Mouse (Mus musculus) ovary, postnatal 10 days (tissue): ENCODE data around the gene Lgals9.

Source experiments
- DNase-seq: peaks from one replicate; pipeline ENCODE4 v3.0.0; 2022; ENCODE audit warnings: low spot score

Gene Lgals9

DNA sequence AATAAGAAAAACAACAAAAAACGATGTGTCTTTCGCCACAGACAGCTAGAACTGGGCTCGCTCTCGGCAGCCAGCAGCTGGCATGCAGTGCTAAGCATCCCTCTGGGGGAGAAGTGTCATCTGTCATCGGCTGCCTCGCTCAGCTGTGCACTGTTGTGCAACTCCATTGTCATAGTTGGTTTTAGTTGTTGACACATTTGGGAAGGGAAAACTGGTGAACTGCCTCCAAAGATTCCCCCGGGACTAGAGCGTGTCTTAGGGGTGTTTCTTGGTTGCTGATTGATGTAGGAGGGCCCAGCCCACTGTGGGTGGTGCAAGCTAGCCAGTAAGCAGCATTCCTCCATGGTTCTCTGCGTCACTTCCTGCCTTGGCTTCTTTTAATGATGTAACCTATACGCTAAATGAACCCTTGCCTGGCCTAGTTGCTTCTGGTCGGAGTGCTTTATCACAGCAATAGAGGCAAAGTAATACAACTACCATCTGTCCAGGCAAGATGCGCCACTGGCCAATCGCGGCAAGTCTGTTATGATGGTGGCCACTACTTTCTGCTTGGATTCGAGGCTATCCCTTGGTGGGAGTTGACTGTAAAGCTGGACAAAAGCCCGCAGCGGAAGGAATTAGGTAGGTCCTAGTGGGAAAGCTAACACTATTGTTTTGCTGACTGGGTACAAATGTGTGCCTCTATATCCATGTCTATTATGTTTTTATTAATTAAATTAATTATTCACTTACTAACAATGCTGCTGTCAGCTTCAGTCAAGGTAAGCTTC, 11.2 kb downstream of the Lgals9 start:
- DNase-seq, result no peak

DNA sequence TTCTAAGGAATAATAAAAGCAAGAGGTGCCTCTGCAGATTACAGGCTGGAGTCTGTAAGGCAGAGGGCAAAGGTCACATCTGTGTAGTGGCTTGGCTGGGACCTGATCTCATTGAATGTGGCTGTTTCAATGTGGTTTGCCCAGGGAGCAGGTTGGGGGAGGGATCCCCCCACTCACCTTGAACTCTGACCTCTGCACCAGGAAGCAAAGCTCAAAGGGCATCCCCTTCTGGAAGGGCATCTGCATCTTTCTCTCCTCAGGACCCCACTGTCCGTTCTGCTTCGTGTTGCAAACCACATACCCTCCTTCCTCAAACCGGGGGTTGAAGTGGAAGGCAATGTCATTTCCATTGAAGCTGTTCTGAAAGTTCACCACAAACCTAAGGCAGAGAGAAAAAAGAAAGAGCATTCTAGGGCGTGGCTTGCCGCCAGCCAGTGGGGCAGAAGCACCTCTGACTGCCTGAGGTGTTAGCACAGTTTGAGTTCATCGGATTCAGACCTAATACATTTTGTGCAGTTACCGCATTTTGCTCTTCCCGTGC, 11.9 kb downstream of the Lgals9 start:
- DNase-seq, result no peak

DNA sequence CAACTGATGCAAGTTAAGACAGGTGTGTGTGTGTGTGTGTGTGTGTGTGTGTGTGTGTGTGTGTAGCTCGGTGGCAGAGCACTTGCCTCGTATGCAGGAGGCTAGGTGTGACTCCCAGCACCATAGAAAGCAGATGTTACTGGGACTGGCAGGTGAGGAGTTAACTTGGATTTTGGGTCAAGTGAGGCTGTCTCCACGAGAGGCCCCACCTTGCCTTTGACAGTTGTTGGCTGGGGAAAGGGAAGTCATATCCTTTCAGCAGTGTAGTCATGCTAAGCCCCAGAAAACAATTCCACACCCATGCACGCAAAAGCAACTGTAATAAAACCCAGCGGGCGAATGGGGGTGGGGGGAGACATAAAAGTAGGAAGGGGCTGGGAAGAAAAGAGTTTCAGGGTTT, 12.4 kb downstream of the Lgals9 start:
- DNase-seq, result no peak

DNA sequence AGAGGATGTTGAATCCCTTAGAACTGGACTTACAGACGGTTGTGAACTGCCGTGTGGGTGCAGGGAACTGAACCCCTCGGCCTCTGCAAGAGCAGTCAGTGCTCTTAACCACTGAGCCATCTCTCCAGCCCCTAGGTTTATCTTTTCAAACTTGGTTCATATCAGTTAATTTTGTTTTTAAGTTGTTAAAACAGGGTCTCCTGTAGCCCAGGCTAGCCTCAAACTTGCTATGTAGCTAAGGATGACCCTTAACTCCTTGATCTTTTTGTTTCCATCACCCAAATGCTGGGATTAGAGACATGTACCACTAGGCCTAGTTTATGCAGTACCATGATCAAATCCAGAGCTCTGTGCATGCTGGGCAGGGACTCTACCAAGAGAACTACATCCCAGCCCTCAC, 13.0 kb downstream of the Lgals9 start:
- no peak for DNase-seq

DNA sequence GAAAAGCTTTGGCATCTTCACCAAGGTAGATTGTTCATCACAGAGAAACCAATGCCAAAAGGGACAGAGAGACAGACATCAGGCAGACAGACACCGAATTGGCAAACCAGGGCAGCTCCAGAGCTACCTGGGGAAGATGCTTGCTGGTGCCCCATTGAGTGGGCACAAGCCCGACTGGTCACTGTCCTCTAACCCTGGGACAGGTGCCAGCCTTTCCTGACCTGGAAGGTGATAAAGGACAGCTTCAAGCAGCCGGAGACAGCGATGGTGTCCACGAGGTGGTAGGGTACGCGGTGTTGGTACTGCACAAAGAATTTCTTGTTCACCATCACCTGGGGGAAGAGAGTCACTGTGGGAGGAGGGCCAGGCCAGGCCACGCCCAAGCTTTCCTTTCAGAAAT, 13.7 kb downstream of the Lgals9 start:
- no peak for DNase-seq

DNA sequence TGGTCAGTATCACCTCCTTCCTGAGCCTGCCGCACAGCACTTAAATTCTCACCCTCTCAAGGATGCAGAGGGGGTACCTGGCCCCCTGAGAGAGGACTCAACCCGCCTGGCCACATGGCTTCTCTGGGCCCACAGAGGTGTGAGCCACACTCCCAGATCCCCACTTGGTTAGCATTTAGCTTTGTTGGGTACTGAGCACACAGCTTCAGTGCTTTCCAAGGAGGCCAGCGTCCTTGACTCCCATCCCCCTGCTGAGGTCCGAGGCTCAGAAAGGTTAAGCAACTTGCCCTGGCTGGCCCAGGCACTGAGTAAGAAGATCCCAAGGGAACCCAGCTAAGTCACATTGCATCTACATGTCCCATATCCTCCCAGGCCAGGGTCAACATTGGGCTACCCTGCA, 16.6 kb downstream of the Lgals9 start:
- DNase-seq, result no peak

DNA sequence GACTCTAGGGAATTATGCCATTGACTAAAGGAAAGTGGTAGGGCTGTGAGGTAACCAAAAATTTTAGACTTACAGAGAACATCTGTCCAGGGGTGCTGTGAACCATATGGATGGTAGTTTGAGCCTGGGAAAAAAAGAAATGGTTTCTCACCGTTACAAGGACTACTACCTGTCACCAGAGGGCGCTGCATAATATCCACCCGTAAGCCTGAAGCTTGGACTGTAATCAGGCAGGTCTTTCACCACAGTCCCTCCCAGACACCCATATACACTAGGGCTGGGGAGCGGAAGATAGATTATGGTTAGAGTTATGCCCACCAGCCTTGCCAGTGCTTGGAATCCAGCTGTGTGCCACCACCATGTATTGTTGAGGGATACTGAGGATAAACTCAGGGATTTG, 17.4 kb downstream of the Lgals9 start:
- DNase-seq, result no peak

DNA sequence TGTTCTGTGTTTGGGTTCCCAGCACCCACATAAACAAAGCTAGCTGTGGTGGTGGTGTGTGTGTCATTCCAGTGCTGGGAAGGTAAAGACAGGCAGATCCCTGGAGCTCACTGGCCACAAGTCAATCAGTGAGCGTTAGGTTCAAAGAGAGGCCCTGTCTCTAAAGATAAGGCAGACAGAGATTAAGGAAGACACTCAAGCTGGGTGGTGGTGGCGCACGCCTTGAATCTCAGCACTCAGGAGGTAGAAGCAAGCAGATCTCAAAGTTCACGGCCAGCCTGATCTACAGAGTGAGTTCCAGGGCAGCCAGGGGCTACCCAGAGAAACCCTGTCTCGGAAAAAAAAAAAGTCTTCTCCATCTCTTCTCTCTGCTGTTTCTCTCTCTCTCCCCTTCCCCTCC, 23.5 kb downstream of the Lgals9 start:
- no peak for DNase-seq

DNA sequence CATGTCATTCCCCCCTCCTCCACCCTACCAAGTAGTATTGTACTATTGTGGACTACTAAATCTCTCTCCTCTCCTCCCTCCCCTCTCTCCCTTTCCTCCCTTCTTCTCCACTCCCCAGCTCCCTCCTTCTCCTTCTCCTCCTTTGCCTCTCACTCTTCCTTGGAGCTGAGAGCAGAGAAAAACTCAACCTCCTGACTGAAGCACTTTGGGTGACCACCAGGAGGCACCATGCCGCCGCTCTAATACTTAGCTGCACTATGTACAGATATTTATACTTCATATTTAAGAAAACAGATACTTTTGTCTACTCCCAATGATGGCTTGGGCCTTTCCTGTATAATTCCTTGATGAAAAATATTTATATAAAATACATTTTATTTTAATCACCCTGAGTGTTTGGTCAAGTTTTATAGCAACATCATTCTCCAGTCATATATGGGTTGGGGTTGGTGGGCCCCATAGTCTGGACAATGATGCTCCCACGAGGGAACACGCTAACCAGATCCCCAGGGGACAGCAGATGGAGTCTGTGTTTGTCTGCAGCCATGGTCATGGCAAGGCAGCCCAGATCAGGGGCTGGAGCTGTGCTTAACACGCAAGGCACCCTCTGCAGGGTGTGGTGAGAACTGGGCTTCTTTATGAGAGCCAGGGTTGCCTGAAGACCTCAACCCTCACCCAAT, 24.8 kb downstream of the Lgals9 start:
- no peak for DNase-seq

DNA sequence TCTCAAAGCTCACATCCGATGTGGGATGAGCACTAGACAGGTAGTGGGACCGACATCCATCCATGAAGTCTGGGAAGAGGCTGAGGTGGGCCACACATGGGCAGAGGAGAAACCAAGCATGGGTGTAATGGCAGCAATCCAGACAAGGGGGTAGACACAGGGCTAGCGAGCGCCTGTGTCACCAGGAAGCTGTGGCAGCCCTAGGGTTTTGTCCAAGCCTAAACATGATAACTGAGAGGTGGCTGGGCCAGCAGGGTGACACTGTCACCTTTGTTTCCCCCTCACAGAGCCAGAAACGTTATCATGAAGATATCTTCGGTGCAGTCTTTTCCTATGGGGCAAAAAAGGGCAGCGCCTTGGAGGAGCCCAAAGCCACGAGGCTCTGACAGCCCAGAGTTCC, 25.4 kb downstream of the Lgals9 start:
- DNase-seq, result no peak

DNA sequence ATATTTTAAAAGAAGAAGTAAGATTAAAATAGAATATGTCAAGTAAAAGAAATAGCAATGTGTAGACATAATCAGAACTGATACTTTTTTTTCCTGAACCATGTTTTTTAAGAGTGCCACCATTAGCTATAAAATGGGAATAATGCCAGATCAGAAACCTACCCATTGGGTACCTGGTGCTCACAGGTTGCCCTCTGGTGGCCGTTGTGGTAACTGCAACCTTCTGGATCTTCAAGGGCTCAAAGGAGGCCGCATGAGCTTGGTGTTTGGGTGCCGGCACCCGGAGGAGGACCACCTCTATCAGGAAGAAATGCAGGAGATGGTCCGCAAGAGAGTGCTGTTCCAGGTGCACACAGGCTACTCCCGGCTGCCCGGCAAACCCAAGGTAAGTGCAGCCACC, 28.5 kb downstream of the Lgals9 start:
- peak; percentile 48 for DNase-seq

DNA sequence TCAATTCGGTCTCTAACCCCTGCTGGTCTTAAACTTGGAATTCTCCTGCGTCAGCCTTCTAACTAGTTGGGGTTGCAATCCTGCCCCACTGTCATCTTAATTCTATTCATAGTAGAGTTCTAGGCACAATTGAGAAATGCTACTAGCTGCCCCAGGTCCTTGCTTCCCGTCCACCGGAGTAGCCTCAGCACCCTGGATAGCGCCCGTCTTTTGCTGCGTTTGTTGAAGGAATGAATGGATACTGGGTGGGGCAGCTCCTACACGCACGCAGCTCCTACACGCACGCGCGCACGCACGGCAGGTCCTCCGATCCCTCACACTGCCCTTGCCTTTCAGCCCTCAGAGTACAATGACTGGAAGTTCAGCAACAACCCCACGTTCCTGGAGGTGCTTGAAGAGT, 32.3 kb downstream of the Lgals9 start:
- DNase-seq, result no peak

DNA sequence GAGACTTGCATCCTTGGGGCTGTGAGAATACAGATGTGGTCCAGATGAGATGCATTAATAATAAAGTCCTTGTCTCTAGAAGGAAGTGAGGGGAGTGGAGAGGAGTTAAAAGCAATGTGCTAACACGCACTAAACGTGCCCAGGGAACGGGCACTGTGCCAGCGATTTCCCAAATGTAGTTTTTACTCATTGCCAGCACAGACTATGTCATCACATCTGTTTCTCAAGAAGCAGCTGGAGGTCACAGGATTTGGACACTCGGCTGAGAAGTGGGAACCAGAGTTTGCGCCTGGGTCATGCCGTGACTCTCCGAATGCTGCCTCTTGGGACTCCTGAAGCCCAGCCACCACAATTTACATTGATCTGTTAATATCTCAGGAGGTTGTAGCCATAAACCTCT, 34.4 kb downstream of the Lgals9 start:
- no peak for DNase-seq

DNA sequence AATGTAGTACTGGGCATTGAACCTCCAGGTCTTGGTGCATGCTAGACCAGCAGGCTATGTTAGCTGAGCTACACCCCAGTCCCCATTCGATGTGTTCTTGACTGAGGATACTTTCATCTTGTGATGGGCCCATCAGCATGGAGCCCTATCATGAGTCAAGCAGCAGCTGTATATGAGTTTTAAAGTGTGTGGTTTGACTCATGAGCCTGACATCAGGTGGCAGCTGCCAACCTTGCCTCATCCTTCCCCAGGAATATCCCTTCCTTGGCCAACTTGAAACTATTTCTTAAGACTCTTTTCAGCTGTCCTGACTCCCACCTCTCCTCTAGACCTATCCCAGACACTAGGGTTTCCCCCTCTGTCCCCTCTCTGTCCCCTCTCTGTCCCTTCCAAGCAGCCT, 41.7 kb downstream of the Lgals9 start:
- no peak for DNase-seq

DNA sequence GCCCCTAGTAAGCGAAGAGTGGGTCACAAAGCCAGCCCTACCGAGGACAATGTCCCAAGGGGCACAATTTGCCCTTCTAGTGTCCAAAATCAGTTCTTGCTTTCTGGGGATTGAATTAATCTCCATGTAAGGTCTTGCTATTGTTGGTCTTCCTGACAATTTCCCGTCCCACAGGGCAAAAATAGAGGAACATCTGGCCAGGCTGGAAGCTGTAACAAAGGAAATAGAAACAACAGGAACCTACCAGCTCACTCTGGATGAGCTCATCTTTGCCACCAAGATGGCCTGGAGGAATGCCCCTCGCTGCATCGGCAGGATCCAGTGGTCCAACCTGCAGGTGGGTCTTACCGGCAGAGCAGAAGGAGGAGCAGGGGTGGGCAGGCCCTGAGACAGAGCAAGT, 49.6 kb downstream of the Lgals9 start:
- no peak for DNase-seq

DNA sequence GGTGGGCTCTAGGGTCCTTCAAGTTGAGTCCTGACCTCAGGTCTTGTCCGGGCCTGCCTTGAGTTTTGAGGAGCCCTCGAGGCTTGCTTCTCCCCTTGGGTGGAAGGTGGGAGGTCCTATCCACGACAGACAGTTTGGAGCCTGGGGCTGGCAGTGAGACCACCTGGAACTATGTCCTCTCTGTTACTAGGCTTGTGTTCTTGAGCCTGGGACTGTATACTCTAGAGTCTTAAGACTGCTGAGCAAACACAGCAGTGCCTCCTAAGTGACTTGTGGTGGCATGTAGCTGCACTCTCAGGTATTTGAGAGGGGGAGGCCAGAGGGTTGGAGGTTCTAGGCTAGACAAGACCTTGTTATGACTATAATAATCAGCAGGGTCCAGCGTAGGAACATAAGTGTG, 50.0 kb downstream of the Lgals9 start:
- DNase-seq, result no peak

DNA sequence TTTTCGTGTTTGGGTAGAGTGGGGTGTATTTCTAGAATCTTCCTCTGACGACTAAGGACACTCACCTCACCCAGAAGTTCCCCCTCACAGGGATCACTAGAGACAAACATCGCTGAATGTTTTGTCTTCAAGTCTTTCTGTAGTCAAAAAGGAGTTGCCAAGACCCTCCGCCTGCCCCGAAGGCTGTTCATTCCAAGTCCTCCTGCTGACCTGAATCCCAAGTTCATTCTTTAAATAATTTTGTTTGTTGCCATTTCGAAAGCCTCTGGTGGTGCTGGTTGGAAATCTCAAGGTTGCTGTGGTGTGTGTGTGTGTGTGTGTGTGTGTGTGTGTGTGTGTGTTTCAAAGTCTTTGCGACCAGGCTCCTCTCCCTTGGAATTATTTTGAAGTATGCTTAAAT, 50.4 kb downstream of the Lgals9 start:
- DNase-seq, result no peak

DNA sequence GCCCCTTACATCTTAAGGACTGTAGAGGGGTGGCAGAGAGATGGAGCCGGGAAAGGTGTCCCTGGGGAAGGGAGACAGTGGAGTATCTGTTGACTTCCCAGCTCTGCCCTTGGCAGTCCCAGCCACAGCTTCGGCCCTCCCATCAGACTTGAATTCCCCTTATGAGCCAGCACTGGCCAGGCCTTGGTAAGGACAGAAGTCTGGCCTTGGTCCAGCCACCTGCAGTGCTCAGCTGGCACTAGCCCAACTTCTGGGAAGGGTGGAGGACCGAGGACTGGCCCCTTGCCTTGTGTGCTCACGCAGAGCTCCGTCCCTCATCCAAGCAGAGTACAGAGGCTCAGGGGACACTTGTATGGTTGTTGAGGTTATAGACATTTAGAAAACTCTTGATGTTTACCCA, 55.4 kb downstream of the Lgals9 start:
- peak; percentile 14 for DNase-seq

DNA sequence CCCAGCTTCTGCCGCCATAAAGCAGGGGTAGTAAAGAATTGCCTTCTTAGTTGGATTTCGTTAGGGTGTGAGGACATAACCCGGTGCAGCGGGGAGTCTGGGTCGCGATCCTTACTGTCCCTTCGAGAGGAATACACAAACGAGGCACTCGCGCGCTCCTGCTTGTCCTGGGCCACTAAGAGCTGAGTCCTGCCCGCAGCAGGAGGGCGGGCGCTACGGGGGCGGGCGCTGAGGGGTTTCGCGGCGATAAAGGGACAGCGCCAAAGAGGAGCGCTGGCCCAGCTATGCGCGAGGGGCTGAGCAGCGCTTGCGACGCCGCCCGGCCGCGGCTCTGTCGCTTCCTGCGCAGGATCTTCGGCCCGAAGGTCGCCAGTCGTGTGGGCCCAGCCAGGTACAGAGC, 59.8 kb downstream of the Lgals9 start:
- no peak for DNase-seq

DNA sequence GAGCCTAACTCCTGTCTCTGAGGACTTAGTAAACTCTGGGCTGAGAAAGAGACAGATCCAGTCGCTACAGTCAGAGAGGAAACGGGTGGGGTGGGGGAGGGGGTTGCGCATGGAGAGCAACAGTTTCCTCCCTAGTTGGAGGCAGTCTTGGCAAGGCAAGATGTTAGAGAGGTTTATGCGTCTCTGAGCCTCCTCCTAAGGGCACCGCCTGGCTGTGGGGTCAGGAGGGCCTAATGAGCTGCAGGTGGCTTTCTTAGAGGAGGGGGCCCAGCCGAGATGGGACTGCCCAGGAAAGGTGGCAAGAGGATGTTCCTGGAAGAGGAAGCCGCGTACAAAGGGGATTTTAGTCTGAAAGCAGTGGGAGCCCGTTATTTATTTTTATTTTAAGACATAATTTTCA, 60.6 kb downstream of the Lgals9 start:
- DNase-seq, result no peak

DNA sequence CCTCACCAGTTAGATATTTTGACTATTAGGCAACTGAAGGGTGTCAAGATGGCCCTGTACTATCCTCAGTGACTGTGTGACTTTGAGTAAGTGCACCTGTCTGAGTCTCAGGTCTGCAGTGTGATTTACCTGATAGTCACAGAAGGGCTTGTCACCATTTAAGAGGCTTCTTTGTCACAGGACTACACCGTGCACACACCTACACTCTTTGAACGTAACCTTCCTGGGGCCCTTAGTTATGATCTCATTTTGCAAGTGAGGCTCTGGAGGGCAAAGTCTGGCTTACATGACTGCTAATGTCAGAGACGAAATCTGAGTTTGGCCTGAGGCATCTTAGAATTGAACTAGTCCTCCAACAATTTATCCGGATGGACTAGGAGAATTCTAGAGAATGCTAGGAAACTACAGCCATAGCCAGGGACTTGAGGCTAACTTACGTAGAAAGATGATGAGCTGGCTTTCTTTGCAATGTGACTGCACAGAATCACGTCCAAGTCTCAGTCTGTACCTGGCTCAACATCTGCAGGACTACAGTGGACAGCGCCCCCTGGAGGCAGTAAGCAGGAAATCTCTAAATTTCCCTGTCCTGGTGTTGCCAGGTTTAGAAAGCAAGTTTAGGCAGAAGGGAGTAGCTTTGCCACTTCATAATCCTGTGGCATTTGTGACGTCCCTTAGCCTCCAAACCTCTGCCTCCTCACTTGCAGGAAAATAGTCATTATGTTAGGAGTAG, 61.9 kb downstream of the Lgals9 start:
- DNase-seq, result peak; percentile 17

DNA sequence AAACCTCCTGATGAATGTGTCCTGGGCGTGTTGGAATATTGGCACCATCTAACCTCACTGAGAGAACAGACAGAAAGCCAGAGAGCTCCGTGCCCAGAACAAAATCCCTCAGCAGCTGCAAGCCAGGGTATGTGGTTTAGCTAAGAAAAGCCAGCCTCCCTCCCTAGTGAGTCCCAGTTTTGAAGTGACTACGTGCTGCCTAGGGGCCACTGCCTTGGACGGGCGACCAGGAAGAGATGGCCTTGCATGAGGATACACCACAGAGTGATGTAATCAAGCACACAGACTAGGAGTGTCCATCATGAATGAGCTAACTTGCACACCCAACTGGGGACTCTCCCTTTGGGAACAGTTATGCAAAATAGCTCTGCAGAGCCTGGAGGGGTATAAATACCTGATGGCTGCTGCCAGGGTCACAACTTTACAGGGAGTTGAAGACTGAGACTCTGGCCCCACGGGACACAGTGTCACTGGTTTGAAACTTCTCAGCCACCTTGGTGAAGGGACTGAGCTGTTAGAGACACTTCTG, 64.3 kb downstream of the Lgals9 start, which contains the start of gene Nos2:
Gene Nos2 (plus strand): TSS at position 377 of the 529 bp plus-strand sequence.
- no peak for DNase-seq

DNA sequence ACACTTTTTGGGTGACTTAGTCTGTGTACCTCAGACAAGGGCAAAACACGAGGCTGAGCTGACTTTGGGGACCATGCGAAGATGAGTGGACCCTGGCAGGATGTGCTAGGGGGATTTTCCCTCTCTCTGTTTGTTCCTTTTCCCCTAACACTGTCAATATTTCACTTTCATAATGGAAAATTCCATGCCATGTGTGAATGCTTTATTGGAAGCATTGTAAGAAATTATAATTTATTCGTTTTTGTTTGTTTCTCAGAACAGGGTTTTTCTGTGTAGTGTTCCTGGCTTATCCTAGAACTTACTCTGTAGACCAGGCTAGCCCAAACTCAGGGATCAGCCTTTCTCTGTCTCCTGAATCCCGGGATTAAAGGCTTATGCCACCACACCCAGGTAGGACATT, 65.0 kb downstream of the Lgals9 start:
- DNase-seq, result no peak
